Mouse (Mus musculus) C2C12 (cell line): Measurements from ENCODE around the gene Hormad2. TPM values are rescaled to one million over a fixed set of nuclear protein-coding genes. Genes with fewer than 3 reads are reported as not detected.

Experiments
- H3K27me3 ChIP-seq: one replicate; pipeline ENCODE4 v1.6.1; 2011; ENCODE audit not compliant: control insufficient read depth, insufficient read depth, insufficient read length
- H3K36me3 ChIP-seq: one replicate; pipeline ENCODE4 v1.6.1; 2011; ENCODE audit not compliant: control insufficient read depth, insufficient read depth
- H3K4me3 ChIP-seq: one replicate; pipeline ENCODE4 v1.5.1; 2011; ENCODE audit warnings: mild to moderate bottlenecking, control low read depth; ENCODE audit not compliant: poor library complexity, insufficient read depth, severe bottlenecking
- H3K79me2 ChIP-seq: one replicate; pipeline ENCODE4 v1.6.1; 2011; ENCODE audit not compliant: control insufficient read depth, insufficient read depth
- H3K79me3 ChIP-seq: one replicate; pipeline ENCODE4 v1.6.1; 2011; ENCODE audit warnings: low read depth, control low read depth
- H3ac ChIP-seq: one replicate; pipeline ENCODE3; 2011; ENCODE audit warnings: low read depth; ENCODE audit not compliant: control insufficient read depth, insufficient read length
- CEBPB ChIP-seq: IDR thresholded peaks from one replicate; pipeline ENCODE4 v1.6.1; 2011; ENCODE audit warnings: low read depth, mild to moderate bottlenecking, control low read depth, moderate library complexity
- CTCF ChIP-seq: IDR thresholded peaks from one replicate; pipeline ENCODE4 v1.5.1; 2011; ENCODE audit not compliant: control insufficient read depth, insufficient read depth, insufficient read length
- FOSL1 ChIP-seq: IDR thresholded peaks from one replicate; pipeline ENCODE4 v1.8.0; 2011; ENCODE audit warnings: mild to moderate bottlenecking, low read length; ENCODE audit not compliant: poor library complexity, insufficient read depth, severe bottlenecking
- MAX ChIP-seq: IDR thresholded peaks from one replicate; pipeline ENCODE4 v1.6.1; 2011; ENCODE audit warnings: mild to moderate bottlenecking, control low read depth
- MYOD1 ChIP-seq: IDR thresholded peaks from one replicate; pipeline ENCODE4 v1.6.1; 2011; ENCODE audit warnings: low read depth; ENCODE audit not compliant: control insufficient read depth, insufficient read length
- MYOG ChIP-seq: IDR thresholded peaks from one replicate; pipeline ENCODE4 v1.6.1; 2011; ENCODE audit not compliant: control insufficient read depth, insufficient read length; ENCODE audit errors: extremely low read depth
- USF1 ChIP-seq: IDR thresholded peaks from one replicate; pipeline ENCODE4 v1.6.1; 2011; ENCODE audit warnings: low read depth, mild to moderate bottlenecking, control low read depth, moderate library complexity
- polyA plus RNA-seq: library from polyadenylated mRNA; unstranded; fragments of >200 nt; fragmentation: generic; extraction: Trizol; gene quantifications from one replicate; pipeline ENCODE4 v1.2.1, GENCODE M21; 2012; ENCODE audit warnings: missing spikeins

Hormad2 gene
- polyA plus RNA-seq, 1 experiment, result not detected

GRCm38 (mm10) chr11:4298615-4299014 lies 142.3 kb downstream of the Hormad2 start:
- no peaks in the 10 kb centered on the region for H3K79me2 ChIP-seq

DNA sequence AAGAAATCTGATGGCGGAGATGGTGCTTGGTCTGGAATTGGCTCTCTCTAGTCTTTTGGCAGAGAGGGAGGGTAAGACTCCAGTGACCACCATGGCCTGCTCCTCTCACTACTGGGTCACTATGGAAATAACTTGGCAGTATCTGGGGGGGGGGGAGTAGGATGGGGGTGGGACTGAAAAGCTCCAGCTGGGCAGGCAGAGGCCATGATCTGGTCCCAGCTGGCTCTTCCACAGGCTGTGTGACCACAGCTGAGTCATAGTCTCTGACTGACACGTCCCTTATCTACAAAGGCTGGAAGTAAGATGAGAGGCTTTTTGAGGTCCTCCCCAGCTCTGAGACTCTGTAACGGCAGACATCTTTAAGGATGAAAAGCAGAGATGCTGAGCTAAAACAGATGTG lies 143.2 kb downstream of the Hormad2 start:
- Histone ChIP-seq H3K79me2 (no peaks in the 10 kb centered on the region), H3K36me3 (no peaks in the 10 kb centered on the region), H3ac (no peak overlapping the region), H3K79me3 (no peaks in the 10 kb centered on the region), H3K4me3 (no peak overlapping the region), H3K27me3 (no peaks in the 10 kb centered on the region)
- TF ChIP-seq USF1 (no peak), CTCF (no peak), MYOD1 (peak; percentile 60), CEBPB (no peak), FOSL1 (peak; percentile 77), MYOG (no peak), MAX (no peak)

More at GRCm38 (mm10) chr11:4298615-4299014, 142.3 kb downstream of the Hormad2 start:
- H3K36me3 ChIP-seq, result no peaks in the 10 kb centered on the region
- no peak overlapping the region for H3ac ChIP-seq
- H3K79me3 ChIP-seq, result no peaks in the 10 kb centered on the region
- no peak for TF ChIP-seq MYOD1
- no peak for TF ChIP-seq CEBPB
- no peak for TF ChIP-seq CTCF
- no peak for TF ChIP-seq FOSL1
- TF ChIP-seq MYOG, result no peak
- no peak for TF ChIP-seq USF1
- TF ChIP-seq MAX, result no peak
- no peaks in the 10 kb centered on the region for H3K27me3 ChIP-seq
- no peak overlapping the region for H3K4me3 ChIP-seq

- H3K27me3 ChIP-seq, result no peaks in the 10 kb centered on the region
- no peaks in the 10 kb centered on the region for H3K36me3 ChIP-seq
- no peak overlapping the region for H3ac ChIP-seq
- no peaks in the 10 kb centered on the region for H3K79me2 ChIP-seq
- no peaks in the 10 kb centered on the region for H3K79me3 ChIP-seq
- peak; percentile 56 for TF ChIP-seq MAX
- no peak for TF ChIP-seq MYOG
- TF ChIP-seq MYOD1, result peak; percentile 93
- no peak overlapping the region for H3K4me3 ChIP-seq
Observed at GRCm38 (mm10) chr11:4296610-4297275, 144.2 kb downstream of the Hormad2 start.

Other genes starting within 250 kb of the Hormad2 start
- gene Castor1, start 222.9 kb downstream of the Hormad2 start, polyA plus RNA-seq, result 1.5 TPM
- not detected for gene Osm, start 204.7 kb downstream of the Hormad2 start, polyA plus RNA-seq
- gene Lif, start 183.5 kb downstream of the Hormad2 start, polyA plus RNA-seq, result 1.0 TPM
- 13.8 TPM for gene Mtmr3, start 153.8 kb upstream of the Hormad2 start, polyA plus RNA-seq
- gene Gm11032, start 179.0 kb upstream of the Hormad2 start, polyA plus RNA-seq, result not detected
- 22.6 TPM for gene Ascc2, start 196.6 kb upstream of the Hormad2 start, polyA plus RNA-seq